Mouse (Mus musculus): ENCODE measurements around the gene Tnnc2. TPM values are rescaled to one million over a fixed set of nuclear protein-coding genes. Genes with fewer than 3 reads are reported as not detected.

Gene Tnnc2
- polyA plus RNA-seq, 1 experiment from 2014 or later, result 0.68 TPM

GRCm38 (mm10) chr2:164770279-164770678, 9.5 kb downstream of the Tnnc2 start:
- Histone ChIP-seq H3K27ac (ENCODE audit: low read depth, low read length) (no peak overlapping the region), H3K27me3 (replicated peaks; ENCODE audit: control insufficient read depth, insufficient read depth, low read length) (no peaks in the 10 kb centered on the region), H3K4me2 (ENCODE audit: low read length) (peak overlapping the region; percentile 98), H3K9ac (ENCODE audit: low read depth, low read length) (peak overlapping the region; percentile 63), H3K4me3 (ENCODE audit: low read length) (peak overlapping the region; percentile 67), H3K9me3 (ENCODE audit: control insufficient read depth, low read length) (no peaks in the 10 kb centered on the region), H3K4me1 (ENCODE audit: control insufficient read depth, insufficient read depth, low read depth, low read length) (peaks cover 6% of the 10 kb centered on the region), H3K36me3 (ENCODE audit: control insufficient read depth, insufficient read depth, low read length) (peaks cover 26% of the 10 kb centered on the region)
- no peak for ATAC-seq
- 5% methylated on average over 15 of the region's 15 CpGs for WGBS

GRCm38 (mm10) chr2:164769258-164770037, 10.3 kb downstream of the Tnnc2 start, which contains the start of gene Ube2c:
Gene Ube2c (plus strand): TSS chr2:164769898.
- H3K4me3 ChIP-seq (ENCODE audit: low read length), result peak within 1 kb of the TSS; percentile 67
- peak within 1 kb of the TSS; percentile 63 for H3K9ac ChIP-seq (ENCODE audit: low read depth, low read length)
- no peaks in the 10 kb centered on the region for H3K9me3 ChIP-seq (ENCODE audit: control insufficient read depth, low read length)
- 3% methylated on average over 53 of the region's 53 CpGs for WGBS
- peaks cover 33% of the 10 kb centered on the region for H3K36me3 ChIP-seq (ENCODE audit: control insufficient read depth, insufficient read depth, low read length)
- ATAC-seq, result peak; percentile 100
- no peaks in the 10 kb centered on the region for H3K27me3 ChIP-seq (replicated peaks; ENCODE audit: control insufficient read depth, insufficient read depth, low read length)
- H3K4me1 ChIP-seq (ENCODE audit: control insufficient read depth, insufficient read depth, low read depth, low read length), result peaks cover 6% of the 10 kb centered on the region
- H3K27ac ChIP-seq (ENCODE audit: low read depth, low read length), result no peak within 1 kb of the TSS; the same call in 1 of the 2 replicates
- peak within 1 kb of the TSS; percentile 98 for H3K4me2 ChIP-seq (ENCODE audit: low read length)

GRCm38 (mm10) chr2:164767812-164768540, 11.8 kb downstream of the Tnnc2 start:
- Histone ChIP-seq H3K9me3 (ENCODE audit: control insufficient read depth, low read length) (no peaks in the 10 kb centered on the region), H3K4me2 (ENCODE audit: low read length) (no peak overlapping the region), H3K36me3 (ENCODE audit: control insufficient read depth, insufficient read depth, low read length) (peaks cover 33% of the 10 kb centered on the region), H3K4me3 (ENCODE audit: low read length) (no peak overlapping the region), H3K9ac (ENCODE audit: low read depth, low read length) (no peak overlapping the region), H3K27me3 (replicated peaks; ENCODE audit: control insufficient read depth, insufficient read depth, low read length) (no peaks in the 10 kb centered on the region), H3K4me1 (ENCODE audit: control insufficient read depth, insufficient read depth, low read depth, low read length) (peaks cover 6% of the 10 kb centered on the region), H3K27ac (ENCODE audit: low read depth, low read length) (no peak overlapping the region)
- ATAC-seq, result no peak
- 94% methylated on average over 15 of the region's 15 CpGs for WGBS

- ATAC-seq, result no peak
- Histone ChIP-seq H3K9me3 (ENCODE audit: control insufficient read depth, low read length) (no peaks in the 10 kb centered on the region), H3K9ac (ENCODE audit: low read depth, low read length) (no peak overlapping the region), H3K27ac (ENCODE audit: low read depth, low read length) (no peak overlapping the region), H3K4me2 (ENCODE audit: low read length) (no peak overlapping the region), H3K27me3 (replicated peaks; ENCODE audit: control insufficient read depth, insufficient read depth, low read length) (no peaks in the 10 kb centered on the region), H3K4me3 (ENCODE audit: low read length) (no peak overlapping the region), H3K4me1 (ENCODE audit: control insufficient read depth, insufficient read depth, low read depth, low read length) (peaks cover 6% of the 10 kb centered on the region), H3K36me3 (ENCODE audit: control insufficient read depth, insufficient read depth, low read length) (peaks cover 40% of the 10 kb centered on the region)
- WGBS, result 82% methylated on average over 3 of the region's 3 CpGs
These were observed 13.9 kb downstream of the Tnnc2 start for GRCm38 (mm10) chr2:164765841-164766240.

GRCm38 (mm10) chr2:164762593-164762992, 17.2 kb downstream of the Tnnc2 start:
- H3K9ac ChIP-seq (ENCODE audit: low read depth, low read length), result no peak overlapping the region
- no peak for ATAC-seq
- no peak overlapping the region for H3K27ac ChIP-seq (ENCODE audit: low read depth, low read length)
- H3K36me3 ChIP-seq (ENCODE audit: control insufficient read depth, insufficient read depth, low read length), result peaks cover 46% of the 10 kb centered on the region
- no peak overlapping the region for H3K4me3 ChIP-seq (ENCODE audit: low read length)
- H3K4me1 ChIP-seq (ENCODE audit: control insufficient read depth, insufficient read depth, low read depth, low read length), result no peaks in the 10 kb centered on the region
- no peaks in the 10 kb centered on the region for H3K27me3 ChIP-seq (replicated peaks; ENCODE audit: control insufficient read depth, insufficient read depth, low read length)
- H3K9me3 ChIP-seq (ENCODE audit: control insufficient read depth, low read length), result no peaks in the 10 kb centered on the region
- no peak overlapping the region for H3K4me2 ChIP-seq (ENCODE audit: low read length)
- 92% methylated on average over 7 of the region's 7 CpGs for WGBS

GRCm38 (mm10) chr2:164761971-164762370, 17.8 kb downstream of the Tnnc2 start:
- Histone ChIP-seq H3K27ac (ENCODE audit: low read depth, low read length) (no peak overlapping the region), H3K4me3 (ENCODE audit: low read length) (no peak overlapping the region), H3K4me1 (ENCODE audit: control insufficient read depth, insufficient read depth, low read depth, low read length) (no peaks in the 10 kb centered on the region), H3K27me3 (replicated peaks; ENCODE audit: control insufficient read depth, insufficient read depth, low read length) (no peaks in the 10 kb centered on the region), H3K9me3 (ENCODE audit: control insufficient read depth, low read length) (no peaks in the 10 kb centered on the region), H3K9ac (ENCODE audit: low read depth, low read length) (no peak overlapping the region), H3K36me3 (ENCODE audit: control insufficient read depth, insufficient read depth, low read length) (peaks cover 45% of the 10 kb centered on the region), H3K4me2 (ENCODE audit: low read length) (no peak overlapping the region)
- no peak for ATAC-seq
- WGBS, result 93% methylated on average over 4 of the region's 4 CpGs

- no peak overlapping the region for H3K4me3 ChIP-seq (ENCODE audit: low read length)
- no peak overlapping the region for H3K9ac ChIP-seq (ENCODE audit: low read depth, low read length)
- ATAC-seq, result peak; percentile 58; the same call in 1 of the 2 replicates
- H3K9me3 ChIP-seq (ENCODE audit: control insufficient read depth, low read length), result no peaks in the 10 kb centered on the region
- H3K27ac ChIP-seq (ENCODE audit: low read depth, low read length), result no peak overlapping the region
- WGBS, result 86% methylated on average over 2 of the region's 2 CpGs
- H3K27me3 ChIP-seq (replicated peaks; ENCODE audit: control insufficient read depth, insufficient read depth, low read length), result no peaks in the 10 kb centered on the region
- no peaks in the 10 kb centered on the region for H3K4me1 ChIP-seq (ENCODE audit: control insufficient read depth, insufficient read depth, low read depth, low read length)
- H3K4me2 ChIP-seq (ENCODE audit: low read length), result no peak overlapping the region
- peaks cover 46% of the 10 kb centered on the region for H3K36me3 ChIP-seq (ENCODE audit: control insufficient read depth, insufficient read depth, low read length)
These were observed 18.3 kb downstream of the Tnnc2 start for GRCm38 (mm10) chr2:164761502-164761901.

GRCm38 (mm10) chr2:164760059-164760833, 19.5 kb downstream of the Tnnc2 start:
- WGBS, result 92% methylated on average over 4 of the region's 4 CpGs

GRCm38 (mm10) chr2:164758692-164759091, 21.1 kb downstream of the Tnnc2 start:
- Histone ChIP-seq H3K4me1 (ENCODE audit: control insufficient read depth, insufficient read depth, low read depth, low read length) (no peaks in the 10 kb centered on the region), H3K4me2 (ENCODE audit: low read length) (no peak overlapping the region), H3K4me3 (ENCODE audit: low read length) (no peak overlapping the region), H3K9ac (ENCODE audit: low read depth, low read length) (no peak overlapping the region), H3K27ac (ENCODE audit: low read depth, low read length) (no peak overlapping the region), H3K36me3 (ENCODE audit: control insufficient read depth, insufficient read depth, low read length) (peaks cover 53% of the 10 kb centered on the region), H3K27me3 (replicated peaks; ENCODE audit: control insufficient read depth, insufficient read depth, low read length) (no peaks in the 10 kb centered on the region), H3K9me3 (ENCODE audit: control insufficient read depth, low read length) (no peaks in the 10 kb centered on the region)
- 83% methylated on average over 1 of the region's 1 CpGs for WGBS
- no peak for ATAC-seq

More at GRCm38 (mm10) chr2:164760059-164760833, 19.5 kb downstream of the Tnnc2 start:
- Histone ChIP-seq H3K36me3 (ENCODE audit: control insufficient read depth, insufficient read depth, low read length) (peaks cover 48% of the 10 kb centered on the region), H3K4me2 (ENCODE audit: low read length) (no peak overlapping the region), H3K27me3 (replicated peaks; ENCODE audit: control insufficient read depth, insufficient read depth, low read length) (no peaks in the 10 kb centered on the region), H3K27ac (ENCODE audit: low read depth, low read length) (no peak overlapping the region), H3K4me1 (ENCODE audit: control insufficient read depth, insufficient read depth, low read depth, low read length) (no peaks in the 10 kb centered on the region), H3K9ac (ENCODE audit: low read depth, low read length) (no peak overlapping the region), H3K9me3 (ENCODE audit: control insufficient read depth, low read length) (no peaks in the 10 kb centered on the region), H3K4me3 (ENCODE audit: low read length) (no peak overlapping the region)
- ATAC-seq, result no peak

Data from hindbrain, embryonic 16.5 days (tissue).